Mouse (Mus musculus): ENCODE results near the gene Hspa1a. TPM values are rescaled to one million over a fixed set of nuclear protein-coding genes. Genes with fewer than 3 reads are reported as not detected.
A peak's percentile ranks its signal among the peaks of the same experiment; 100 is the strongest.
"Not testable (repeated sequence)": the region's sequence is repeated elsewhere in the genome, so short reads cannot be mapped to it uniquely, and the experiment has no call there.

Hspa1a gene
- polyA plus RNA-seq, 1 experiment: 1.5 TPM

DNA sequence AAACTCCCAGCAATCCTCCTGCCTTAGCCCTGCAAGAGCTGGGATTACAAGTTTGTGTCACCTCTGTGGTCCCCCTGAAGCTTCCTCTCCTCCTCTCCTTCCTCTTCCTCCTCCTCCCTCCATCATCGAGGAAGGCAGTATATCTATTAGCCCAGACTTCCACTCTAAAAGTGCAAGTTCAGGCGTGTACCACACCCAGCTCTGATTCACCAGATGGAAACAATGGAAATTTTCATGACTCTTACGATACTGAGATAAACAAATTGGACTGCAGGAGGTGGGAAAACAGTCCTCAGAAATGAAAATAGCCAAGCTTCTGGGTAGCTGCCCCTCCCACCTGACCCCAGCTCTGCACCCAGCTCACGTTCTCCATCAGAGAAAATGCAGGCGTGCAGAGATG lies 6.3 kb downstream of the Hspa1a start:
- Histone ChIP-seq H3K4me3 (replicated peaks) (no peak overlapping the region), H3K9me3 (no peaks in the 10 kb centered on the region), H3K36me3 (replicated peaks; ENCODE audit: low read length) (no peaks in the 10 kb centered on the region), H3K4me1 (peaks cover 30% of the 10 kb centered on the region), H3K27me3 (replicated peaks) (peaks cover 69% of the 10 kb centered on the region)
- no peak for TF ChIP-seq FLI1 (IDR thresholded peaks at IDR 0.05; ENCODE audit: low read length)

DNA sequence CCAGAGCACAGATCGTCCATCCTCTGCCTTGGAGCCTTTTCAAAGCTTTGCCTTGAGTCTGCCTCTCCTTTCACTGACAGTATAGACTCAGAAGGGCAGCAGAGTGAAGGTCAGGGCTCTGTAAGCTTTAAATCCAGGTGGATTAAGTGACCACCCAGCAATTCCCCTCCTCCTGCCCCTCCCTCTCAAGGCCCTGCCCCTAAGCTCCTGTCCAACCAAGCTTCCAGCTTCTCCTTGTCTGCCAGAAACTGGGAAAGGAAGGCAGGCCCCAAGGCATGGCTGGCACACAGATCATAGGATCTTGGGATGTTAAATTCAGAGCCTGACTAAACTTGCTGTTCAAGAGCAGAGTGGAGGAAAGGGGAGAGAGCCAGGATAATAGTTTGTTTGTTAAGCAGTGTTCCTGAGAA lies 7.3 kb downstream of the Hspa1a start:
- H3K36me3 ChIP-seq (replicated peaks; ENCODE audit: low read length): no peaks in the 10 kb centered on the region
- H3K4me3 ChIP-seq (replicated peaks): no peak overlapping the region
- H3K4me1 ChIP-seq: peaks cover 36% of the 10 kb centered on the region
- H3K9me3 ChIP-seq: no peaks in the 10 kb centered on the region
- peaks cover 74% of the 10 kb centered on the region for H3K27me3 ChIP-seq (replicated peaks)
- TF ChIP-seq GATA1 (IDR thresholded peaks at IDR 0.05; ENCODE audit: borderline replicate concordance, low read length) (no peak), FLI1 (IDR thresholded peaks at IDR 0.05; ENCODE audit: low read length) (no peak)

DNA sequence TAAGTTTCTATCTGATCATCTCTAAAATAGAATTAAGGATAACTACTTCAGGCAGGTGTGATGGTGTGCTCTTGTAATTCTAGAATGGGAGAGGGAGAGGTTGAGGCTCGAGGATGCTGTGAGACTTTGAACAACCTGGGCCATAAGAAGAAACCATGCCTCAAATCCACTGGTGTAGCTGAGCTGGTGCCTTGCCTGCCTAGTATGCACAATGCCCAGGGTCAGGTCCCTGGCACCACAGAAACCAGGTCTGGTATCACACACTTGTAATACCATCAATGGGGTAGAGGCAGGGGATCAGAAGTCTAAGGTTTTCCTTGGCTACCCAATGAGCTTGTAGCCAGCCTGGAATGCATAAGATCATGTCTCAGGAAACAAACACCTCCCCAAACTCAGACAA lies 9.1 kb downstream of the Hspa1a start:
- H3K4me1 ChIP-seq: peaks cover 37% of the 10 kb centered on the region
- no peak overlapping the region for H3K4me3 ChIP-seq (replicated peaks)
- H3K9me3 ChIP-seq: no peaks in the 10 kb centered on the region
- H3K27me3 ChIP-seq (replicated peaks): peaks cover 62% of the 10 kb centered on the region
- TF ChIP-seq FLI1 (IDR thresholded peaks at IDR 0.05; ENCODE audit: low read length) (no peak), GATA1 (IDR thresholded peaks at IDR 0.05; ENCODE audit: borderline replicate concordance, low read length) (no peak)
- H3K36me3 ChIP-seq (replicated peaks; ENCODE audit: low read length): no peaks in the 10 kb centered on the region

DNA sequence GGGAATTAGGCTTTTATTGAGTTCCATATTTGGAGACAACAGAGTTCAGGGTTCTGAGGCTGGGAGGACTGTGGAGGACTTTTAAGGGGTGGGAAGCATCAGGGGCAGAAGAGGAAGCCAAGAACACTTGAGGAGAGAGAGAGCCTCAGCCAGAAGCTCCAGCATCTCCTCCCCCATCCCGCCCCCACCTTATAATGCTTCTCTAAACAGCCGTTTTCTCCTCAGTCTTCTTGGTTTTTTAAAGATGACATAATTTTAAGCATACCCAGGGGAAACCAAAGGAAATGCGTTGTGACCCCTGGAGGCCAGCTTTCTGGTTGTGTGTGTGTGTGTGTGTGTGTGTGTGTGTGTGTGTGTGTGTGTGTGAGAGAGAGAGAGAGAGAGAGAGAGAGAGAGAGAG lies 9.8 kb downstream of the Hspa1a start:
- TF ChIP-seq GATA1 (IDR thresholded peaks at IDR 0.05; ENCODE audit: borderline replicate concordance, low read length) (no peak), FLI1 (IDR thresholded peaks at IDR 0.05; ENCODE audit: low read length) (no peak)
- H3K4me1 ChIP-seq: peaks cover 34% of the 10 kb centered on the region
- H3K27me3 ChIP-seq (replicated peaks): peaks cover 57% of the 10 kb centered on the region
- H3K36me3 ChIP-seq (replicated peaks; ENCODE audit: low read length): no peaks in the 10 kb centered on the region
- H3K4me3 ChIP-seq (replicated peaks): no peak overlapping the region
- 0 out of 2 replicates have a peak, but pooled peaks cover 3% of the 10 kb centered on the region for H3K9me3 ChIP-seq

DNA sequence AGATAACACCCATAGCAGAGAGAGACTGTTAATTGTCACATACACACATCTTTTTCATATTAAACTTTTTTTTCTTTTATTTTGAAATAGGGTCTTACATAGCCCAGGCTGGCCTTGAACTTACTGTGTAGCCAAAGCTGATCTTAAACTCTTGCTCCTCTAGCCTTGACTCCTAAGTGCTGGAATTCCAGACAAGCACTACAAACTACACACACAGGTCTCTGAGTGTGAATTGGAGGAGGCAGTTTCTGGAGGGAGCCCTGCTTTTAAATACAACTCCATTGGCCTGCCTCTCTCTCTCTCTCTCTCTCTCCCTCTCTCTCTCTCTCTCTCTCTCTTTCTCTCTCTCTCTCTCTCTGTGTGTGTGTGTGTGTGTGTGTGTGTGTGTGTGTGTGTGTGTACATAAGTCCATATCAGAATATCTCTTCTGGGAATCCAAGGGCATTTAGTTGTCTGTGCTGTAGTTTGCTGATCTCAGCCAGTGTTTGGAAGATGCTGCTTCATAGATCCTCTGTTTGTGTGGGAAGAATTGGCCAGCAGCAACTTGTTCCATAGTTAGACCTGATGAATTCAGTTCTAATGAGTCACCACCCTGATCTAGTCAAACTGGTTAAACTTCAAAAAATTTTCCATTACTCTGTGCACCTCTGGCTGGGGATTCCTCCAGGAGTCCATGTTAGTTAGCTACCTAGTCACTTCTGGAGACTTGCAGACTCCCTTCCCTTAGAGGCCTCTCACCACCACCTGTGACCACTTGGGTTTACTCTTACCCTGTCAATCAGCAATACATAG lies 11.1 kb downstream of the Hspa1a start:
- H3K9me3 ChIP-seq: 0 out of 2 replicates have a peak, but pooled peaks cover 3% of the 10 kb centered on the region
- no peak for TF ChIP-seq FLI1 (IDR thresholded peaks at IDR 0.05; ENCODE audit: low read length)
- TF ChIP-seq GATA1 (IDR thresholded peaks at IDR 0.05; ENCODE audit: borderline replicate concordance, low read length): no peak
- no peak overlapping the region for H3K4me3 ChIP-seq (replicated peaks)
- H3K4me1 ChIP-seq: peaks cover 32% of the 10 kb centered on the region
- H3K27me3 ChIP-seq (replicated peaks): peaks cover 55% of the 10 kb centered on the region
- H3K36me3 ChIP-seq (replicated peaks; ENCODE audit: low read length): no peaks in the 10 kb centered on the region

DNA sequence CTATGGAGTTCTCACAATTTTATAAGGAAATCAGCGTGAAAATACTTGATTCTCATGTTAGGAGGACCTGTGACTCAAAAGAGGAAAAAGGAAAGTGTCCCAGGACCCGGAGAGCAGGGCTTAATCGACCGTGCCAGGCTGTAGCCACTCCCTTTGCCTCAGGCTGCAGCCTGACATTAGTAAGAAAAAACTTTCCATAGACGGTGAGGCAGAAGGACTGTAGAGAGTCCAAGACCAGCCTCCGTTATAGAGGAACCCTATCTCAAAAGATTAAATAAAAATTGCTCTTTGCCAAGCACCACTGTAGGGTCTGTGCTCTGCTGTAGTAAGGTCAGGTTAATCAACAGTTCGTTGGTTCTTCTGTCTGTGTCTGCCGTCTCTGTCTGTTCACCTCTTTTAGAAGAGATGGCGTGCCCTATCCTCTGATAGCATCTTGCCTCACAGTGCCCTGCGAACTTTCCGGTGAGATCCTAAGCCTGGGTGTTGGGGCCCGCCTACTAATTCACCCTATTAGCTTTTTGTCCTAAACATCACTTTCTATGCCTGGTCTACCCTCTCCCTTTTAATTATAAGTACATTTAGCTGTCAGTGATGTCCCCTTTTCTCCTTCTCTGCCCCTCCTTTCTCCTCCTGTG lies 12.0 kb downstream of the Hspa1a start:
- no peak for TF ChIP-seq GATA1 (IDR thresholded peaks at IDR 0.05; ENCODE audit: borderline replicate concordance, low read length)
- no peak for TF ChIP-seq FLI1 (IDR thresholded peaks at IDR 0.05; ENCODE audit: low read length)
- Histone ChIP-seq H3K4me3 (replicated peaks) (peak overlapping the region; percentile 92), H3K9me3 (0 out of 2 replicates have a peak, but pooled peaks cover 3% of the 10 kb centered on the region), H3K27me3 (replicated peaks) (peaks cover 48% of the 10 kb centered on the region), H3K4me1 (peaks cover 23% of the 10 kb centered on the region), H3K36me3 (replicated peaks; ENCODE audit: low read length) (no peaks in the 10 kb centered on the region)

DNA sequence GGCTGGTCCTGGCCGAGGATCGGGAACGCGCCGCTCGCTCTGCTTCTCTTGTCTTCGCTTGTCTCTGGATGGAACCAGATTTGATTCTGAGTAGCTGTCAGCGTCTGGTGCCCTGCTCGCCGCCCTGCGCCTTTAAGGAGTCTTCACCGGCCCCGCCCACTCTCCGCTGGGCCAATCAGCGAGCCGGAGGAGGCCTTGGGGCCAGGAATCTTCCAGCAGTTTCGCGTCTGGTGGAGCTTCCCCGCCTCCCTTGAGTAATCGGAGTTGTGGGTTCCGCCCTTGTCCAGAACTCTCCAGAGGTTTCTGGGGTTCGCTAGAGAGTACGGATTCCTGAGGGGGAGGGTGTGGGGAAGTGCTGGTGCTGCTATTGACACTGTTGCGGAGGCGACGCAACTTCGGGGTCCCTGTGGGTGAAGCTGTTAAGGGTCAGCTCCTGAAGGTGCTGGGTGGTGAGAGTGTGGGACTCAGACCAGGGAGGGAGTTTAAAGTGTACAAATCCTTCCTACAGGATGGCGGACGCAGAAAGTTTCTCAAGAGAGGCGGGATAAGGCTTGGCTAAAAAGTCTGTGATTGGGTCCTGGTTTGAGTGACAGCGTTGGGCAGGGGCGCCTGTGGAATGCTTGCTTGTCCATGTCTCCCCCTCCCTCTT lies 12.7 kb downstream of the Hspa1a start, which contains the start of gene Hspa1b:
Hspa1b (minus strand) TSS at position 109 of the 649 bp plus-strand sequence.
- Histone ChIP-seq H3K27me3 (replicated peaks) (peaks cover 42% of the 10 kb centered on the region), H3K4me3 (replicated peaks) (peak within 1 kb of the TSS; percentile 92), H3K4me1 (peaks cover 16% of the 10 kb centered on the region)
- not testable (repeated sequence) for H3K36me3 ChIP-seq (replicated peaks; ENCODE audit: low read length); H3K9me3 ChIP-seq

DNA sequence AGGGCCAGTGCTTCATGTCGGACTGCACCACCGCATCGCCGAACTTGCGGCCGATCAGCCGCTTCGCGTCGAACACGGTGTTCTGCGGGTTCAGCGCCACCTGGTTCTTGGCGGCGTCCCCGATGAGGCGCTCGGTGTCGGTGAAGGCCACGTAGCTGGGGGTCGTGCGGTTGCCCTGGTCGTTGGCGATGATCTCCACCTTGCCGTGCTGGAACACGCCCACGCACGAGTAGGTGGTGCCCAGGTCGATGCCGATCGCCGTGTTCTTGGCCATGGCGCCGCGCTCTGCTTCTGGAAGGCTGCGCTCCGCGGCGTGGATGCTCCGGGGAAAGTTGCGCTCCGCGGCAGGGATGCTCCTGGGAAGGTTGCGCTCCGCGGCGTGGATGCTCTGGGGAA lies 13.2 kb downstream of the Hspa1a start:
- H3K27me3 ChIP-seq (replicated peaks): peaks cover 39% of the 10 kb centered on the region
- peak overlapping the region; percentile 89 for H3K4me3 ChIP-seq (replicated peaks)
- not testable (repeated sequence) for H3K36me3 ChIP-seq (replicated peaks; ENCODE audit: low read length); H3K9me3 ChIP-seq
- peaks cover 15% of the 10 kb centered on the region for H3K4me1 ChIP-seq

DNA sequence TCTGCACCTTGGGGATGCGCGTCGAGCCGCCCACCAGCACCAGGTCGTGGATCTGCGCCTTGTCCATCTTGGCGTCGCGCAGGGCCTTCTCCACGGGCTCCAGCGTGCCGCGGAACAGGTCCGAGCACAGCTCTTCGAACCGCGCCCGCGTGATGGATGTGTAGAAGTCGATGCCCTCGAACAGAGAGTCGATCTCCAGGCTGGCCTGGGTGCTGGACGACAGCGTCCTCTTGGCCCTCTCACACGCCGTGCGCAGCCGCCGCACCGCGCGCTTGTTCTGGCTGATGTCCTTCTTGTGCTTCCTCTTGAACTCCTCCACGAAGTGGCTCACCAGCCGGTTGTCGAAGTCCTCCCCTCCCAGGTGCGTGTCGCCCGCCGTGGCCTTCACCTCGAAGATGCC lies 14.0 kb downstream of the Hspa1a start:
- Histone ChIP-seq H3K4me1 (peaks cover 15% of the 10 kb centered on the region), H3K27me3 (replicated peaks) (peaks cover 33% of the 10 kb centered on the region)
- not testable (repeated sequence) for H3K9me3 ChIP-seq; H3K36me3 ChIP-seq (replicated peaks; ENCODE audit: low read length); H3K4me3 ChIP-seq (replicated peaks)

DNA sequence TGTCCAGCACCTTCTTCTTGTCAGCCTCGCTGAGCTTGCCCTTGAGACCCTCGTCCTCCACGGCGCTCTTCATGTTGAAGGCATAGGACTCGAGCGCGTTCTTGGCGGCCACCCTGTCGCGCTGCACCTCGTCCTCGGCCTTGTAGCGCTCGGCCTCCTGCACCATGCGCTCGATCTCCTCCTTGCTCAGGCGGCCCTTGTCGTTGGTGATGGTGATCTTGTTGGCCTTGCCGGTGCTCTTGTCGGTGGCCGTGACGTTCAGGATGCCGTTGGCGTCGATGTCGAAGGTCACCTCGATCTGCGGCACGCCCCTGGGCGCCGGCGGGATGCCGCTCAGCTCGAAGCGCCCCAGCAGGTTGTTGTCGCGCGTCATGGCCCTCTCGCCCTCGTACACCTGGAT lies 14.7 kb downstream of the Hspa1a start:
- peaks cover 27% of the 10 kb centered on the region for H3K27me3 ChIP-seq (replicated peaks)

More for the DNA sequence above, 14.7 kb downstream of the Hspa1a start:
- H3K4me1 ChIP-seq: peaks cover 15% of the 10 kb centered on the region
- H3K9me3 ChIP-seq; H3K4me3 ChIP-seq (replicated peaks); H3K36me3 ChIP-seq (replicated peaks; ENCODE audit: low read length): not testable (repeated sequence)

Data from megakaryocyte, embryonic 14.5 days (primary cell).